Mouse (Mus musculus) midbrain, embryonic 16.5 days (tissue): ENCODE results near the gene Arsb. TPM values are rescaled to one million over a fixed set of nuclear protein-coding genes. Genes with fewer than 3 reads are reported as not detected.
"Not testable (repeated sequence)": the region's sequence is repeated elsewhere in the genome, so short reads cannot be mapped to it uniquely, and the experiment has no call there.

Source experiments
- ATAC-seq: fragments of 200-750 bp; cut with Nextera tagmentation; 2 replicates; pipeline ENCODE4 v1.8.0; 2017; ENCODE audit warnings: moderate TSS enrichment
- H3K27ac ChIP-seq: fragments of 300-500 bp; sonication (generic); 2 replicates; pipeline ENCODE4 v1.5.1; 2014; ENCODE audit warnings: mild to moderate bottlenecking, low read length, mixed read lengths
- H3K27me3 ChIP-seq: fragments of 300-500 bp; sonication (generic); 2 replicates; pipeline ENCODE4 v1.6.1; 2014; ENCODE audit warnings: low read depth, low read length, mixed read lengths; ENCODE audit not compliant: control insufficient read depth, insufficient read depth
- H3K36me3 ChIP-seq: fragments of 300-500 bp; sonication (generic); 2 replicates; pipeline ENCODE4 v1.6.1; 2014; ENCODE audit warnings: mild to moderate bottlenecking, low read length, moderate library complexity, mixed read lengths; ENCODE audit not compliant: control insufficient read depth, insufficient read depth
- H3K4me1 ChIP-seq: fragments of 300-500 bp; sonication (generic); 2 replicates; pipeline ENCODE4 v1.6.1; 2014; ENCODE audit warnings: mild to moderate bottlenecking, low read length, mixed read lengths; ENCODE audit not compliant: control insufficient read depth, insufficient read depth
- H3K4me2 ChIP-seq: fragments of 300-500 bp; sonication (generic); 2 replicates; pipeline ENCODE4 v1.6.1; 2014; ENCODE audit warnings: mild to moderate bottlenecking, low read length, mixed read lengths
- H3K4me3 ChIP-seq: fragments of 300-500 bp; sonication (generic); 2 replicates; pipeline ENCODE4 v1.5.1; 2014; ENCODE audit warnings: low read depth, mild to moderate bottlenecking, low read length, moderate library complexity, mixed read lengths
- H3K9ac ChIP-seq: fragments of 300-500 bp; sonication (generic); 2 replicates; pipeline ENCODE4 v1.6.1; 2014; ENCODE audit warnings: low read depth, low read length, mixed read lengths
- H3K9me3 ChIP-seq: fragments of 300-500 bp; sonication (generic); replicated peaks from 2 replicates; pipeline ENCODE4 v1.6.1; 2014; ENCODE audit warnings: mild to moderate bottlenecking, low read length, mixed read lengths; ENCODE audit not compliant: control insufficient read depth, poor library complexity, severe bottlenecking
- WGBS: fragments of 180-500 bp; shearing (Covaris S2); extraction: QIAGEN DNeasy Blood & Tissue Kit; methylation state at CpG from one replicate; pipeline ENCODE4 v1.1.7; 2014; 5-methylcytosine and 5-hydroxymethylcytosine counted together
- polyA plus RNA-seq: library from polyadenylated mRNA; unstranded; fragments of >200 nt; fragmentation: Nextera tagmentation; extraction: Ambion mirVana; gene quantifications from 2 replicates; pipeline ENCODE4 v1.2.1, GENCODE M21; 2015

Gene Arsb
- polyA plus RNA-seq, 1 experiment from 2014 or later: 11.8 TPM

GRCm38 (mm10) chr13:93782823-93783222 is 11.4 kb downstream of the Arsb start:
- ATAC-seq: no peak
- WGBS: 92% methylated on average over 5 of the region's 5 CpGs
- Histone ChIP-seq H3K9ac (no peak overlapping the region), H3K4me2 (no peak overlapping the region), H3K4me3 (no peak overlapping the region), H3K27ac (no peak overlapping the region), H3K27me3 (no peaks in the 10 kb centered on the region), H3K9me3 (no peaks in the 10 kb centered on the region), H3K36me3 (no peaks in the 10 kb centered on the region), H3K4me1 (peaks cover 2% of the 10 kb centered on the region; the same call in 1 of the 2 replicates)

- H3K27ac ChIP-seq: no peak overlapping the region
- no peak overlapping the region for H3K9ac ChIP-seq
- H3K9me3 ChIP-seq: no peaks in the 10 kb centered on the region
- H3K4me1 ChIP-seq: peaks cover 2% of the 10 kb centered on the region; the same call in 1 of the 2 replicates
- H3K4me2 ChIP-seq: no peak overlapping the region
- H3K4me3 ChIP-seq: no peak overlapping the region
- no peaks in the 10 kb centered on the region for H3K36me3 ChIP-seq
- 77% methylated on average over 3 of the region's 3 CpGs for WGBS
- no peaks in the 10 kb centered on the region; the same call in 1 of the 2 replicates for H3K27me3 ChIP-seq
- ATAC-seq: no peak
These were observed 13.9 kb downstream of the Arsb start for GRCm38 (mm10) chr13:93785329-93785728.

GRCm38 (mm10) chr13:93786051-93786450 is 14.6 kb downstream of the Arsb start:
- Histone ChIP-seq H3K36me3 (no peaks in the 10 kb centered on the region), H3K4me3 (no peak overlapping the region), H3K9me3 (no peaks in the 10 kb centered on the region), H3K4me2 (no peak overlapping the region), H3K27me3 (no peaks in the 10 kb centered on the region; the same call in 1 of the 2 replicates), H3K4me1 (peaks cover 2% of the 10 kb centered on the region; the same call in 1 of the 2 replicates), H3K27ac (no peak overlapping the region), H3K9ac (no peak overlapping the region)
- 90% methylated on average over 2 of the region's 2 CpGs for WGBS
- no peak for ATAC-seq

GRCm38 (mm10) chr13:93787647-93788046 is 16.2 kb downstream of the Arsb start:
- Histone ChIP-seq H3K4me2 (no peak overlapping the region), H3K4me1 (peaks cover 2% of the 10 kb centered on the region; the same call in 1 of the 2 replicates), H3K4me3 (no peak overlapping the region), H3K9ac (no peak overlapping the region), H3K27me3 (no peaks in the 10 kb centered on the region; the same call in 1 of the 2 replicates), H3K27ac (no peak overlapping the region), H3K9me3 (no peaks in the 10 kb centered on the region), H3K36me3 (no peaks in the 10 kb centered on the region)
- 58% methylated on average over 8 of the region's 8 CpGs for WGBS
- 0 out of 2 replicates have a peak, but pooled peaks have one; percentile 21 for ATAC-seq

- Histone ChIP-seq H3K4me3 (no peak overlapping the region), H3K9me3 (no peaks in the 10 kb centered on the region), H3K27ac (no peak overlapping the region), H3K36me3 (no peaks in the 10 kb centered on the region), H3K4me1 (no peaks in the 10 kb centered on the region), H3K4me2 (no peak overlapping the region), H3K9ac (no peak overlapping the region), H3K27me3 (no peaks in the 10 kb centered on the region; the same call in 1 of the 2 replicates)
- WGBS: 43% methylated on average over 11 of the region's 11 CpGs
- ATAC-seq: peak; percentile 87
These were observed 21.7 kb downstream of the Arsb start for GRCm38 (mm10) chr13:93792945-93793642.

GRCm38 (mm10) chr13:93793643-93794182 is 22.3 kb downstream of the Arsb start:
- 77% methylated on average over 10 of the region's 10 CpGs for WGBS
- ATAC-seq: no peak; the same call in 1 of the 2 replicates
- H3K9ac ChIP-seq: no peak overlapping the region
- H3K27ac ChIP-seq: no peak overlapping the region
- no peak overlapping the region for H3K4me3 ChIP-seq
- H3K36me3 ChIP-seq: no peaks in the 10 kb centered on the region
- H3K4me1 ChIP-seq: no peaks in the 10 kb centered on the region
- no peak overlapping the region for H3K4me2 ChIP-seq
- no peaks in the 10 kb centered on the region; the same call in 1 of the 2 replicates for H3K27me3 ChIP-seq
- H3K9me3 ChIP-seq: no peaks in the 10 kb centered on the region

- H3K9me3 ChIP-seq: no peaks in the 10 kb centered on the region
- H3K4me2 ChIP-seq: no peak overlapping the region
- no peaks in the 10 kb centered on the region for H3K36me3 ChIP-seq
- no peaks in the 10 kb centered on the region for H3K27me3 ChIP-seq
- ATAC-seq: no peak
- H3K27ac ChIP-seq: no peak overlapping the region
- WGBS: 88% methylated on average over 5 of the region's 5 CpGs
- H3K4me3 ChIP-seq: no peak overlapping the region
- no peaks in the 10 kb centered on the region for H3K4me1 ChIP-seq
- H3K9ac ChIP-seq: no peak overlapping the region
These were observed 25.7 kb downstream of the Arsb start for GRCm38 (mm10) chr13:93797011-93797600.

- 72% methylated on average over 2 of the region's 2 CpGs for WGBS
- not testable (repeated sequence) for H3K4me2 ChIP-seq, H3K4me3 ChIP-seq, H3K4me1 ChIP-seq, H3K9me3 ChIP-seq, H3K27me3 ChIP-seq, H3K27ac ChIP-seq, H3K36me3 ChIP-seq, ATAC-seq, H3K9ac ChIP-seq
These were observed 38.9 kb downstream of the Arsb start for GRCm38 (mm10) chr13:93810311-93810710.

- Histone ChIP-seq H3K4me2 (no peak overlapping the region), H3K9ac (no peak overlapping the region), H3K27ac (no peak overlapping the region), H3K9me3 (no peaks in the 10 kb centered on the region), H3K36me3 (no peaks in the 10 kb centered on the region), H3K27me3 (no peaks in the 10 kb centered on the region), H3K4me3 (no peak overlapping the region), H3K4me1 (no peaks in the 10 kb centered on the region)
- ATAC-seq: no peak
- 94% methylated on average over 6 of the region's 6 CpGs for WGBS
These were observed 42.7 kb downstream of the Arsb start for GRCm38 (mm10) chr13:93814081-93814480.
